Mouse (Mus musculus) heart, embryonic 15.5 days (tissue): ENCODE results near the gene Itgad. TPM values are rescaled to one million over a fixed set of nuclear protein-coding genes. Genes with fewer than 3 reads are reported as not detected.
"Not testable (repeated sequence)": the region's sequence is repeated elsewhere in the genome, so short reads cannot be mapped to it uniquely, and the experiment has no call there.

Source experiments
- ATAC-seq: fragments of 200-750 bp; cut with Nextera tagmentation; replicated peaks from 2 replicates; pipeline ENCODE4 v1.8.0; 2017; ENCODE audit warnings: low read depth, moderate TSS enrichment; ENCODE audit not compliant: insufficient number of reproducible peaks, insufficient read depth, low FRiP score
- H3K27ac ChIP-seq: fragments of 300-500 bp; sonication (generic); 2 replicates; pipeline ENCODE4 v1.5.1; 2015; ENCODE audit warnings: mild to moderate bottlenecking, inconsistent platforms
- H3K27me3 ChIP-seq: fragments of 300-500 bp; sonication (generic); 2 replicates; pipeline ENCODE4 v1.6.1; 2015; ENCODE audit warnings: inconsistent platforms
- H3K36me3 ChIP-seq: fragments of 300-500 bp; sonication (generic); 2 replicates; pipeline ENCODE4 v1.6.1; 2015; ENCODE audit warnings: mild to moderate bottlenecking, inconsistent platforms
- H3K4me1 ChIP-seq: fragments of 300-500 bp; sonication (generic); replicated peaks from 2 replicates; pipeline ENCODE4 v1.6.1; 2015; ENCODE audit warnings: inconsistent platforms
- H3K4me2 ChIP-seq: fragments of 300-500 bp; sonication (generic); 2 replicates; pipeline ENCODE4 v1.6.1; 2015; ENCODE audit warnings: inconsistent platforms, mild to moderate bottlenecking, moderate library complexity
- H3K4me3 ChIP-seq: fragments of 300-500 bp; sonication (generic); 2 replicates; pipeline ENCODE4 v1.5.1; 2015; ENCODE audit warnings: mild to moderate bottlenecking, inconsistent platforms
- H3K9ac ChIP-seq: fragments of 300-500 bp; sonication (generic); 2 replicates; pipeline ENCODE4 v1.6.1; 2015; ENCODE audit warnings: mild to moderate bottlenecking, inconsistent platforms
- H3K9me3 ChIP-seq: fragments of 300-500 bp; sonication (generic); replicated peaks from 2 replicates; pipeline ENCODE4 v1.6.1; 2016; ENCODE audit warnings: inconsistent platforms
- WGBS: fragments of 180-500 bp; shearing (Covaris S2); methylation state at CpG from one replicate; pipeline ENCODE4 v1.1.7; 2015; ENCODE audit warnings: mixed read lengths; 5-methylcytosine and 5-hydroxymethylcytosine counted together
- polyA plus RNA-seq: library from polyadenylated mRNA; unstranded; fragments of >200 nt; fragmentation: Nextera tagmentation; extraction: Ambion mirVana; gene quantifications from 2 replicates; pipeline ENCODE4 v1.2.1, GENCODE M21; 2015

Itgad gene
- polyA plus RNA-seq, 1 experiment from 2014 or later = 0.20 TPM

GRCm38 (mm10) chr7:128132148-128132547, 22.0 kb upstream of the Itgad start:
- 40% methylated on average over 5 of the region's 5 CpGs for WGBS
- Histone ChIP-seq H3K9me3 (no peaks in the 10 kb centered on the region), H3K27ac (no peak overlapping the region), H3K4me1 (peaks cover 9% of the 10 kb centered on the region), H3K4me3 (no peak overlapping the region), H3K27me3 (no peaks in the 10 kb centered on the region), H3K4me2 (no peak overlapping the region), H3K9ac (no peak overlapping the region), H3K36me3 (no peaks in the 10 kb centered on the region)
- ATAC-seq = no peak

GRCm38 (mm10) chr7:128133596-128133995, 20.6 kb upstream of the Itgad start:
- H3K27me3 ChIP-seq = no peaks in the 10 kb centered on the region
- H3K4me1 ChIP-seq = no peaks in the 10 kb centered on the region
- 73% methylated on average over 2 of the region's 2 CpGs for WGBS
- no peak overlapping the region for H3K4me3 ChIP-seq
- H3K9ac ChIP-seq = no peak overlapping the region
- no peak overlapping the region for H3K27ac ChIP-seq
- H3K9me3 ChIP-seq = no peaks in the 10 kb centered on the region
- H3K36me3 ChIP-seq = no peaks in the 10 kb centered on the region
- no peak for ATAC-seq
- no peak overlapping the region for H3K4me2 ChIP-seq

DNA sequence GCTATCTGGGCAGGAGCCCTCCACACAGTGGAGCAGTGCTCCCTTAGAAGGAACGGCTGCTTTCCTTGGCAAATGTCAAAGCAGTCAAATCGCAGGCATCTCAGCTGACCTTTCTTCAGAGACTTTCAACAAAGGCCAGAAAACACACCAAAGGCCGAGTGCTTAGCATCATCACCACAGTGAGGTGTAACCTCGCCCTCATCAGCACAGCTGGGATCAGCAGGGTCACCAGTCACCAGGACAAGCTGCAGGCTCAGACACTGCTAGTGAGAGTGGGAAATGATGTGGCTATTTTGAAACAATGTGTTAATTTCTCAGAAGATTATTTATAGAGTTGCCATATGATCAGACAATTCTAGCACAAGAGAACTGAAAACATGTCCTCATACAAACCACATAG, 17.2 kb upstream of the Itgad start:
- 40% methylated on average over 4 of the region's 4 CpGs for WGBS

GRCm38 (mm10) chr7:128139611-128140010, 14.6 kb upstream of the Itgad start:
- Histone ChIP-seq H3K27me3 (no peaks in the 10 kb centered on the region), H3K9ac (no peak overlapping the region), H3K4me2 (no peak overlapping the region), H3K9me3 (no peaks in the 10 kb centered on the region), H3K27ac (no peak overlapping the region), H3K4me3 (no peak overlapping the region), H3K4me1 (no peaks in the 10 kb centered on the region), H3K36me3 (no peaks in the 10 kb centered on the region)
- 91% methylated on average over 6 of the region's 6 CpGs for WGBS
- ATAC-seq = no peak

More for the DNA sequence above, 17.2 kb upstream of the Itgad start:
- no peaks in the 10 kb centered on the region for H3K36me3 ChIP-seq
- H3K4me3 ChIP-seq = no peak overlapping the region
- no peaks in the 10 kb centered on the region for H3K4me1 ChIP-seq
- H3K9me3 ChIP-seq = no peaks in the 10 kb centered on the region
- no peaks in the 10 kb centered on the region for H3K27me3 ChIP-seq
- H3K4me2 ChIP-seq = no peak overlapping the region
- no peak overlapping the region for H3K27ac ChIP-seq
- H3K9ac ChIP-seq = no peak overlapping the region
- ATAC-seq = no peak

GRCm38 (mm10) chr7:128150970-128151369, 3.2 kb upstream of the Itgad start:
- Histone ChIP-seq H3K36me3 (no peaks in the 10 kb centered on the region), H3K9ac (no peak overlapping the region), H3K4me2 (no peak overlapping the region), H3K9me3 (no peaks in the 10 kb centered on the region), H3K27me3 (0 out of 2 replicates have a peak, but pooled peaks cover 3% of the 10 kb centered on the region), H3K4me3 (no peak overlapping the region), H3K27ac (no peak overlapping the region), H3K4me1 (no peaks in the 10 kb centered on the region)
- ATAC-seq = no peak
- 88% methylated on average over 8 of the region's 8 CpGs for WGBS

DNA sequence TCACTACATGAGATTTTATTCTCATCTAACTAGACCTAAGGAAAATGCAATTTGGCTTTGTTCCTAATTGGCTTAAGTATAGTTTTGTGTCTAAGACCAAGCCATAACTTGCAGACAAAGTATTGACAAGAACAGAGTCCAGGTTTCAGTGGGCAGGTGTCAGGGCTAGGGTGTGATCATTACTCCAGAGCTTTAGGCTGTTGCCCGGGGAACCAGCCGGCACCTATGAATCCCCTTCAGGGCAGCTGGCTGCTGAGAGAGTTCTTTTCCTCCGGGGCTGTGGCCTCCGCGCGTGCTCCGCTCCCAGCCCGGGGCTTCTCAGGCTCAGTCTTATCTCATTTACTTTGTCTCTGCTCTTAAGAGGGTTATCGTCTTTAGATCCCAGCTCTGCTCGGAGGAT, 748 bp downstream of the Itgad start:
- no peaks in the 10 kb centered on the region for H3K36me3 ChIP-seq
- H3K4me3 ChIP-seq = peak overlapping the region; percentile 19; the same call in 1 of the 2 replicates
- no peaks in the 10 kb centered on the region for H3K4me1 ChIP-seq
- H3K4me2 ChIP-seq = peak overlapping the region; percentile 53
- 29% methylated on average over 10 of the region's 10 CpGs for WGBS
- no peak overlapping the region for H3K9ac ChIP-seq
- no peak for ATAC-seq
- H3K27me3 ChIP-seq = 0 out of 2 replicates have a peak, but pooled peaks cover under 1% of the 10 kb centered on the region
- no peak overlapping the region for H3K27ac ChIP-seq
- no peaks in the 10 kb centered on the region for H3K9me3 ChIP-seq

GRCm38 (mm10) chr7:128158688-128159354, 4.6 kb downstream of the Itgad start:
- not testable (repeated sequence) for H3K36me3 ChIP-seq, H3K4me2 ChIP-seq, H3K9me3 ChIP-seq, H3K4me3 ChIP-seq, H3K27ac ChIP-seq, H3K27me3 ChIP-seq, ATAC-seq, H3K9ac ChIP-seq, H3K4me1 ChIP-seq
- WGBS = 68% methylated on average over 8 of the region's 8 CpGs

- ATAC-seq = no peak
- Histone ChIP-seq H3K36me3 (no peaks in the 10 kb centered on the region), H3K9ac (no peak overlapping the region), H3K4me2 (no peak overlapping the region), H3K27ac (no peak overlapping the region), H3K4me1 (no peaks in the 10 kb centered on the region), H3K27me3 (no peaks in the 10 kb centered on the region), H3K4me3 (no peak overlapping the region), H3K9me3 (no peaks in the 10 kb centered on the region)
- WGBS = 90% methylated on average over 4 of the region's 4 CpGs
Observed at GRCm38 (mm10) chr7:128164001-128164400, 9.8 kb downstream of the Itgad start.

DNA sequence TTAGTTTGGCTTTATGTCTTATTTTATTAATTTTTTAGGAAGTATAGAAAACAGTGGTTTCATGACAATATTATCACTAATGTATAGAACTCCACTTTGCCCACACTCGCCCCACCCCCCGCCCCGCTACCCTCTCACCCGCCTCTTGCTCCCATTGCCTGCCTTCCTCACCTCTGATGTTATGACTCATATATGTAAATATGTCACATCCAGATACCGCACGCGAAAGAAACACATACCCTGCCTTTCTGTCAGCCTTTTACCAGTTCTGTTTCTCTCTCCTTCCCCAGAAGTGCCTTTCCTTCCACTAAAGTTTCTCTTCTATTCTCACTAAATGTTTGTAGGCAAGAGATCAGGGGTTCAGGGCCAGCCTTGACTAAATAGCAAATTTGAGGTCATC, 12.2 kb downstream of the Itgad start:
- WGBS = 77% methylated on average over 7 of the region's 7 CpGs
- Histone ChIP-seq H3K27ac (no peak overlapping the region), H3K4me2 (no peak overlapping the region), H3K9ac (no peak overlapping the region), H3K4me1 (no peaks in the 10 kb centered on the region), H3K36me3 (no peaks in the 10 kb centered on the region), H3K9me3 (no peaks in the 10 kb centered on the region), H3K4me3 (no peak overlapping the region), H3K27me3 (no peaks in the 10 kb centered on the region)
- ATAC-seq = no peak

GRCm38 (mm10) chr7:128169996-128170395, 15.8 kb downstream of the Itgad start:
- Histone ChIP-seq H3K27ac (no peak overlapping the region), H3K4me2 (no peak overlapping the region), H3K4me1 (no peaks in the 10 kb centered on the region), H3K36me3 (no peaks in the 10 kb centered on the region), H3K9ac (no peak overlapping the region), H3K9me3 (no peaks in the 10 kb centered on the region), H3K4me3 (no peak overlapping the region), H3K27me3 (no peaks in the 10 kb centered on the region)
- ATAC-seq = no peak
- 89% methylated on average over 3 of the region's 3 CpGs for whole genome bisulfite sequencing

DNA sequence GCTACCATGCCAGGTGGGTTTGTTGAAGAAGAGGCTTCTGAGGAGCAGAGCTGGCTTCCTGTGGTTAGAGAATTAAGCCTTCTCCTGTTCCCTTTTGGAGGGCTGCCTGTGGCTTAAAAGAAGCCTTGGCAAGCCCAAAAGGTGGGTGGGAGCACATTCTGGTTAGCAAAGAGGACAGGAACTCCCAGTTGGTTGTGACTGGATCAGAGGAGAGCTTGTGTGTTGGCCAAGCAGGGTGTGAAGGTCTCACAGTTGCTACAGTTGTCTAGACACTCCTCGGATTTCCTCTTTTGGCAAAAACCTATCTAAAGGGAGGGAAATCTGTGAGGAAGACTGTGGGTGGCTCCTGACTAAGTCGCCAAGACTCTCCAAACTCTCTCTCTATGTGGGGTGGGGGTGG, 24.2 kb downstream of the Itgad start:
- Histone ChIP-seq H3K4me2 (no peak overlapping the region), H3K27ac (no peak overlapping the region), H3K9ac (no peak overlapping the region), H3K4me3 (no peak overlapping the region), H3K4me1 (no peaks in the 10 kb centered on the region), H3K9me3 (no peaks in the 10 kb centered on the region), H3K36me3 (no peaks in the 10 kb centered on the region), H3K27me3 (no peaks in the 10 kb centered on the region)
- ATAC-seq = no peak
- WGBS = 48% methylated on average over 2 of the region's 2 CpGs

- Histone ChIP-seq H3K27ac (no peak overlapping the region), H3K27me3 (no peaks in the 10 kb centered on the region), H3K4me2 (no peak overlapping the region), H3K9me3 (no peaks in the 10 kb centered on the region), H3K4me1 (no peaks in the 10 kb centered on the region), H3K4me3 (no peak overlapping the region), H3K36me3 (no peaks in the 10 kb centered on the region), H3K9ac (no peak overlapping the region)
- ATAC-seq = no peak
- WGBS = 68% methylated on average over 7 of the region's 7 CpGs
Observed at GRCm38 (mm10) chr7:128180126-128180525, 25.9 kb downstream of the Itgad start.
